Mouse (Mus musculus): ENCODE measurements around the gene Ubqln4.

GRCm38 (mm10) chr3:88539397-88539796 lies 14.2 kb upstream of the Ubqln4 start:
- TF ChIP-seq CTCF (IDR thresholded peaks at IDR 0.05; ENCODE audit: borderline replicate concordance, control insufficient read depth, extremely low read depth, insufficient read depth, low read length, poor library complexity) (no peak), POLR2A (IDR thresholded peaks at IDR 0.05; ENCODE audit: control insufficient read depth, extremely low read depth, insufficient read depth, low read length, poor library complexity) (no peak)

Measured in thymus, adult 2 months (tissue).